Mouse (Mus musculus): ENCODE data around the gene Ago3.
A peak's percentile ranks its signal among the peaks of the same experiment; 100 is the strongest.

Ago3 gene

GRCm38 (mm10) chr4:126429347-126430079 lies at the start of gene Ago3:
TSS of gene Ago3 (minus strand) at chr4:126429556.
- DNase-seq, result peak; percentile 96

- DNase-seq, result no peak
These were observed 43.7 kb upstream of the Ago3 start for GRCm38 (mm10) chr4:126473031-126473430.

- DNase-seq, result no peak
These were observed 40.0 kb upstream of the Ago3 start for GRCm38 (mm10) chr4:126469334-126469733.

- DNase-seq, result no peak
These were observed 39.6 kb upstream of the Ago3 start for GRCm38 (mm10) chr4:126468925-126469324.

- DNase-seq, result peak; percentile 96
These were observed 39.0 kb upstream of the Ago3 start, which contains the start of gene Ago1 for GRCm38 (mm10) chr4:126468285-126468901. TSS of gene Ago1 (minus strand) at chr4:126468583.

GRCm38 (mm10) chr4:126467721-126468284 lies 38.4 kb upstream of the Ago3 start:
- peak; percentile 55 for DNase-seq

GRCm38 (mm10) chr4:126466251-126466750 lies 36.9 kb upstream of the Ago3 start:
- no peak for DNase-seq

GRCm38 (mm10) chr4:126465843-126466242 lies 36.5 kb upstream of the Ago3 start:
- peak; percentile 30 for DNase-seq

GRCm38 (mm10) chr4:126464892-126465235 lies 35.5 kb upstream of the Ago3 start:
- no peak for DNase-seq

- DNase-seq, result no peak
These were observed 35.0 kb upstream of the Ago3 start for GRCm38 (mm10) chr4:126464189-126464891.

GRCm38 (mm10) chr4:126455441-126455840 lies 26.1 kb upstream of the Ago3 start:
- no peak for DNase-seq

- DNase-seq, result peak; percentile 26
These were observed 25.3 kb upstream of the Ago3 start for GRCm38 (mm10) chr4:126454547-126455254.

- no peak for DNase-seq
These were observed 20.9 kb upstream of the Ago3 start for GRCm38 (mm10) chr4:126450268-126450667.

- no peak for DNase-seq
These were observed 17.8 kb upstream of the Ago3 start for GRCm38 (mm10) chr4:126447126-126447525.

GRCm38 (mm10) chr4:126444528-126444927 lies 15.2 kb upstream of the Ago3 start:
- no peak for DNase-seq

- DNase-seq, result no peak
These were observed 8.9 kb upstream of the Ago3 start for GRCm38 (mm10) chr4:126438261-126438660.

GRCm38 (mm10) chr4:126436268-126436667 lies 6.9 kb upstream of the Ago3 start:
- DNase-seq, result no peak

GRCm38 (mm10) chr4:126434094-126434493 lies 4.7 kb upstream of the Ago3 start:
- no peak for DNase-seq

- no peak for DNase-seq
These were observed 3.8 kb upstream of the Ago3 start for GRCm38 (mm10) chr4:126433175-126433574.

- no peak for DNase-seq
These were observed 2.4 kb upstream of the Ago3 start for GRCm38 (mm10) chr4:126431746-126432145.

- DNase-seq, result no peak
These were observed 542 bp downstream of the Ago3 start for GRCm38 (mm10) chr4:126428682-126429346.

GRCm38 (mm10) chr4:126423866-126424265 lies 5.5 kb downstream of the Ago3 start:
- DNase-seq, result no peak
